Mouse (Mus musculus) MEL-GATA-1-ER (cell line): Measurements from ENCODE around the gene Zranb1.
A peak's percentile ranks its signal among the peaks of the same experiment; 100 is the strongest.

Experiments used
- DNase-seq: peaks from one replicate; pipeline ENCODE4 v3.0.0-alpha.2; 2012; ENCODE audit warnings: low read depth; ENCODE audit errors: extremely low read depth

Gene Zranb1

DNA sequence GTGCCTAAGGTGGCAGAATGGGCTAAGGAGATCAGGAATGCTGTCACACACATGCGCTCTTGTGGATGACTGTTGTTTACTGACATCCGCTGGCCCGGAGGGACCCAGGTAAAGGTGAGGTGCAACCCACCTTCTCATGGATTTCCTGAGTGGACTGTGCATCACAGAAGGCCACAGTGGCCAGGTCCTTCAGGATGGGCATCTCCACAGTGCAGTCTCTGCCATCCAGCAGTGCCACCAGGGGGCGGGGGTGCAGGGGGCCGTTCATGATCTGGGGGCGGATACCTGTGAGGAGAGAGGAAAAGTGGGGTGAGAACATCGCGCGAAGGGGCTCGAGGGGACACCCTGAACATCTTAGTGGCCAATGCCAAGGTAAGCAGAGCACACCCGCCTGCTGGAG lies 68.1 kb downstream of the Zranb1 start:
- DNase-seq = no peak

DNA sequence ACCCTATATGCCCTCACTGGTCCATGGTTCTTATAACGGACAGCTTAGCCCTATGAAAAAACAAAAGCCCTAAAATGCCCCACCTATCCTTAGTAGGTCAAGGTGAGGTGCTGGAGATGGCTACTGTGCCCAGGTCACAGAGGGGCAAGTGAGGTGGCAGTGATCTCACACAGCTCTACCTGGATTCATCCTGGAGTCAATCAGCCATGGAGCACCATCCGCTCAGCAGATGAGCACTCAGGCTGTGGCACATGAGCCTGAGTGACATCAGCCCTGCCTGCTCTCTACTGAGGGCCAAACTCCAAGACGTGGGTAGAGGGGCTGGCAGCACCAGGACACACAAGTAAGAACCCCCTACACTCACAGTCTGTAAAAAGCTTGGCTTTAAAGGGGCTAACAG lies 70.4 kb downstream of the Zranb1 start:
- no peak for DNase-seq

DNA sequence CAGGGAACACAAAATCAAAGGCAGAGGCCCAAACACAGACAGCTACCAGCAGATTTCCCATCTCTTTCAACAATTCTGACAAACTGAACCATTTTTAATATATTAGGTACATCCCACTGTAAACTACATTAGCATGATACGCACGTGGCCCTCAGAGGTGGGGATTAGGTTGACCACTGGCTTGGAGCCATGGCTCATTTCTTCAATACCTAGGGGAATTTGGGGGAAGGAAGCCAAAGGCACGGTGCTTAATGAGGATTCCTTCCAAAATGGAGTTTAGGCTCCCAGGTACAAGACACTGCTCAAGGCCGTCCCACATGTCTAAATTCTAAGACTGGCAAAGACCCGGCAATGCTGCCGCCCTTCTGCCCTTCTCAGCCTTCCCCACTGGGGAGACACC lies 71.3 kb downstream of the Zranb1 start:
- DNase-seq = no peak

DNA sequence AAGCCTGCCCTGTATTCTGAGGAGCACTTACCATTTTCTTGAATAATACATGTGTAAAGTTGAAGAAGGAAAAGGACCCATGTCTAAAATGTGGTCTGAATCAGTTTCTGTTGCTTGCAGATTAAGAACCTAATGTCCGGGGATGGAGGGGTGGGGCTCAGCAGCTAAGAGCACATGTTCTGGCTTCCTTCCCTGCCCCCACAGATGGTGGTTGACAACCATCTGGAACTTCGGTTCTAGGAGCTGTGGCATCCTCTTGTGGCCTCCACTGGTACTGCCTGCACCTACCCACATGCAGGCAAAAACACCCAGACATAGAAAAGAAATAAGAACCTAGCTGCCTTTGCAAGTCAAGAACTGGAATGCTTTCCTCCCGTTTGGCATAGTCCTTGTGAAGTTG lies 72.5 kb downstream of the Zranb1 start:
- peak; percentile 50 for DNase-seq

DNA sequence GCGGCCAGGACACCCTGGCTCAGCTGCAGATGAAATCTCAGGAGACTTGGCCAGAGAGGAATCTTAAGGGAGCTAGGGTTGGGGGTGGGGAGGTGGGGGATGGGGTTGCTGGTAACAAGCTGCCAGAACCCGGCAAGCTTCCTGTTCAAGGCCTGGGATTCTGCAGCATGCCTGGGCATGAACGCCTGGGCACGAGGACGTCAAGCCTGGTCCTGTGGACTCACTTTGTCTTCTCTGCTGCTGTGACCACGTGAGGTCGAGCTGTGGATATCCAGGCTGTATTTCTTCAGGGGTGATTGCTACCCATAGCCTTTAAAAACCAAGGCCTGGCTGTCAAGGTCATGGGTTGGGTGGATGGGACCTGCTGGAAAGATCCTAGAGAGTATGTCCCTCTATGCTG lies 74.8 kb downstream of the Zranb1 start:
- no peak for DNase-seq

DNA sequence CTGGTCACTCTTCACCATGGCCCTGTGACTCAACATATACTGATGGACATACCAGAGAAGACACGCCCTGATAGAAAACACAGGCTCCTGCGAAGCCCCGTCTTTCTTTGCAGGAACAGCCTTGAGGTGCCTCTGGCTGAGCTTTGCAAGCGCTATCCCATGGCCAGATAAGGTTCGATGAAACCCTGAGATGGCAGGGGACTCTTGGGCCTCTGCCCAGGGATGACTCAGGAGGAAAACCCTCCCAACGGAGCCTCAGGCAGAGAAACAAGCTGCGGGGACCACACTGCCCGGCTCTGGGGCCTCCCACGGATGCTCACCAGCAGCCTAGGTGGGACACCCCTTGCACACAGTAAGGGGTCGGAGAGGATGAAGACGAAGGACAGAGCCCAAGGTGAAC lies 76.4 kb downstream of the Zranb1 start:
- no peak for DNase-seq

DNA sequence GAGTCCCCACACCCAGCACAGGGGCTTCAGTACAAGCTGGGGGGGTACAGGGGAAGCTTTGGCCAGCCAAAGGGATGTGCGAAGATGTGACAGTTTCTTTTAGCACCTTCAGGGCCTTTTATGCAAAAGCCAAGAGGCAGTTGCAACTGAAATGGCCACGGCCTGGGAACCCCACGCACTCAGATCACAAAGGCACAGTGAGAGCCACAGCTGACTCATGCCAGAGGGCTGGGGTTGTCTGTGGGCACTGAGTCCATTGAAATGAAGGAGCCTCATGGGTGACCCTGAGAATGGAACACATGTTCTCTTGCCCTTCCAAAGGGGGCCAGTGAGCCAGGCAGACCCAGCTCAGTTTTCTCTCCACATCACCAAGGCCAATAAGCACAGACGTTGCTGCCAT lies 77.7 kb downstream of the Zranb1 start:
- DNase-seq = no peak

DNA sequence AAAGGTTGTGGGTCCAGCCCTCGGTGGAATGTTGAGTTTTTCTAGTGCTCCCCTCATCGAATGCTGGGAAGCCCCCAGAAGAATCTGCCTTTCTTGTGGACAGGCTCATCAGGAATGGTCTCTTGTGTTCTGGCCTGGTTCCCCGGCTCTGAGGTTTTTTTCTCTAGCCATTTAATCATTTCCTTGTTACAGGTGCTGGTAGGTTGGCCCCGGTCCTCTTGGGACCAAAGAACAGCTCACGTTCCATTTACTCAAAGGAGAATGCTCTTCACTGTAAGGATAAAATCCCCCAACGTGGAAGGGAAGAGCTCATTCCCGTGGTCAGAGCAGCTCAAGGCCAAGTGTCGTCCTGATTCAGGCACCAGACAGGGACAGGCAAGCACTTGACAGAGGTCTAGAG lies 78.7 kb downstream of the Zranb1 start:
- DNase-seq = no peak

DNA sequence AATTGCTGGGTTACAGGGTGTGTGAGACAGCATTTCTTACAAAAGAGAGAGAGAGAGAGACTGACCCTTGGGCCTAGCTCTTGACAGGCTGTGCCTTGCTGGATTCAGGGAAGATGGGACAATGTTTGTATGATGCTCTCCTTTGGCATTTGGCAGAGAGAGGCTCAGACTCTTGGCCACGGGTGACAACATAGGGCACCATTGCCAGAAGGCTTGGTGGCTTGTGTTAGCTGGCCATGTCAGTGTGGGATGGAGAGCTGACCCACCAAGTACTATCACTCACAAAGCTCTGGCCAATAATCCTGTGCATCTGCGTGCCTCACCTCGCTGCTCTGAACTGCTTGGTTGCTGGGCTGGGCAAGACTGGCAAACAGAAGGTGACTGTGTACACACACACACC lies 79.5 kb downstream of the Zranb1 start:
- no peak for DNase-seq

DNA sequence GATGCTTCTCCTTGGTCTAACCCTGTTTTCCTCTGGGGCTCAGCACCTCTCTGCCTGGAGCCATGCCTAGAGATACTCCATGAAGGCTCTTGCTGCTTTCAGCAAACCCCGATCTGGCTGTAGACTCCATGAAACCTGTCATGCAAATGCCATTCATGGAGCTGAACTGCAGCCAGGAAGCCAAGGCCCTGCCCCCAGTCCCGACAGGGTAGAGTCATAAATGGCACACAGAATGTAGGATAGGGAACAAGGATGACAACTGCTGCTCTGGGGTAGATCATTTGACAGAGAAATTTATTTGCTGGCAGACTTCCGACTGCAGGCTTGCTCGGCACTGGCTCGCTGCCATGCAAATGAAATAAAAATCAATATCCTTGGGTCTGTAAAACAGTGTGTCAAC lies 80.2 kb downstream of the Zranb1 start:
- DNase-seq = no peak

DNA sequence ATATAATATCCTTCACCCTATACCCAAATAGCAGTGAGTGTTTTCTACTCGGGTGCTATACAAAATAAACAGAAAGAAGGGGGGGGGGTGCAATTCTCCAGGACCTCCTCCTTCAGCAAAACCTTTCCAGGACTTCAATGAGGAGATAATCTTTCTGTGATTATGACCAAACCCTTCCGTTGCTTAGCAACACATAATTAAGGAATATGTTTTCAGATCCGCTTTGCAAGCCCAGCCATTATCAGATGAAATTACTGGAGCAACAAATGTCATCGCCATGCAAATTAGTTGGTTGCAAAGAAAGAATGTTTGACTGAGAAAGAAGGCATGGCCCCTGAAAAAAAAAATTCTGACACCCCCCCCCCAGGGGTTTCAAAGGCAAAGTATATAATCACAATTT lies 80.7 kb downstream of the Zranb1 start:
- DNase-seq = no peak

DNA sequence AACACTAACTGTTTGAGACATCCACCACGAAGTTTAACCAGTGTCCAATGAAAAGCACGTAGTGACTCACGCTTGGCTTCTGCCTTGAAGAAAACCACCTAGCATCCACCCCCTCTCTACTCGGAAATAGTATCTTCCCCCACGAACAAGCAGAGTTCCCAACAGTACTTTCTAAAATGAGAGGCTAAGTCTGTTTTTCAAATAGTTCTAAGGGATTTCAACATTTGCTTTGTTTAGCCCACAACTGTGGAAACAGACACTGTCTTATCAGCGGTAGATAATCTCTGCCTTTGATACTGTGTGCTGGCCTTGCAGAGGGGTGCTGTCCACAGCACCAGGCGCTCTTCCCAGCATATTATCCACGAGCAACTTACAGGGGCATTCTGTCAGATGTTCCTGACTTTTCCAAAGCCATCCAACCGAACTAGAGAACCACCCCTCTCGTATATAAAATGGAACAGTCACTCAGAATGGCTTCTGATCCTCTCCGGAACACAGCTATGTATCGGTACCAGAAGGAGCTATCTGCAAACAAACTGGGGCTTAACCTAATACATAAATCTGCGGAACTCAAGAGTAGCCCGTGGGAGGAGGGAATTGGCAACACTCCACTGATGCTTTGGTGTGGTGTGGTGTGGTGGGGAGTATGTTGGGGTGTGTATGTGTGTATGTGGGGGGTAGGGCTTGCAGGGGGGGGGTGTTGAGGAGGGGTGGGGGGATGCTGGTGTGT lies 81.9 kb downstream of the Zranb1 start:
- no peak for DNase-seq

DNA sequence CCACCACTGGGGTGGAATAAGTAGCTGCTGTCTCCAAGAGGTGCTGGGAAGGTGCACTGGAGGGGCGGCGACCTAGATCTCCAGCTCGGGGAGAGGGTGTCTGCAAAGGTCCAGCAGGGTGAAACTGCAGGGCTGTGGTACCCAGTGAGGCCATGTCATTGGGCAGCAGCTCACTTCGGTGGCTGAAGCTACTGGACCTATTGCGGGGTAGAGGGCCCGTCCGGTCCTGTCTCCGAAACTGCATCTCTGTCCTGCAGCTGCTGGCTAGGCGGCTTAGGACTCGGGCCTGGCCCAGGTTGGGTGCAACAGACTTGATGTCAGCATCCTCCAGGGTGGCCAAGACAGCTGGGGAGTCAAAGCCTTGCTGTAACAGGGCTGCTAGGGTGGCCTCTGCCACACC lies 83.0 kb downstream of the Zranb1 start:
- no peak for DNase-seq

DNA sequence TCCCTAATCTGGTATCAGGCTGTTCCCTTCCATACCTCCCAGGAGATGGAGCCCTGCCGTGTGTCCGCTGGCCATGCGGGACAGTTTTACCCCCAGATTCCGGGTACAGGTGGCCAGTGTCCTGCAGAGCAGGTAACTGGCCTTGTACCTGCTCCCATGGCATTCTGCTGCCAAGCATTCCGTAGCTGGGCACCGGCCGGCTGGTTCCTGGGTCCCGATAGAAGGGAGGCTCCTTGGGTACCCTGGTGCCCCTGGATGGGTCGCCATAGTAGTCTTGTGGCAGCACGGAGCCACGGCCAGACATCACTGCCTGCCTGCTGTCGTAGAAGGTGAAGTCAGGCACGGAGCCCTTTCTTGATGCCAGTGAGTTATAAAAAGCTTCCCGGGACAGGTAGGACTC lies 83.7 kb downstream of the Zranb1 start:
- no peak for DNase-seq

DNA sequence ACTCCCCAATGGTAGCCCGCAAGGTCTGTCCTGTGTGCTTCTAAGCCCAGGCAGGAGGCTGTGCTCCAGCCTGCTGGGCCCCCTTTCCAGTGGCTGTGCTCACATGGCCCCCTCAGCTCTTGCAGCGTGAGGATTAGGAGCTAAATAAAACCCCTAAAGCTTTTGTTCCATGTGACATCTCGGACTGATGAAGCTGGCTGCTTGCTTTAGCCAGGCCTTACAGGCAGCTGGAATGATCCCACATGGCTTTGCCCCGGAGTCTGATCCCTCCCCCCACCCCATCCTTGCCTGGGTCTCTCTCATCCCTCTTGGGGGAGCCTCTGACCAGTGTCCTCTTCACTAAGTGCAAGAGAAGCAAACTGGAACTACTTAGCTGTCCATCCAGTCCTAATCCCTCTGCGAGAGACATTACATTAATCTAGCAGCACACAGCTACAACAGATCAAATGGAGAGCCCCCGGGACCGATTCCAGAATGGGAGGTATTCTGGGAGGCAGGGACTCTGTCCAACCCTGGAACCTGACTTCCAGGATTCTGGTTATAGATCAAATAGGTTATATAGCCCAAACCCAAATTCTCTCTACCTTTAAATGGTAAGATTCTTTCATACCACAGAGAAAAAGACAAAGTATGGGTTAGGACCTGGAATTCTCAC lies 84.6 kb downstream of the Zranb1 start:
- no peak for DNase-seq

DNA sequence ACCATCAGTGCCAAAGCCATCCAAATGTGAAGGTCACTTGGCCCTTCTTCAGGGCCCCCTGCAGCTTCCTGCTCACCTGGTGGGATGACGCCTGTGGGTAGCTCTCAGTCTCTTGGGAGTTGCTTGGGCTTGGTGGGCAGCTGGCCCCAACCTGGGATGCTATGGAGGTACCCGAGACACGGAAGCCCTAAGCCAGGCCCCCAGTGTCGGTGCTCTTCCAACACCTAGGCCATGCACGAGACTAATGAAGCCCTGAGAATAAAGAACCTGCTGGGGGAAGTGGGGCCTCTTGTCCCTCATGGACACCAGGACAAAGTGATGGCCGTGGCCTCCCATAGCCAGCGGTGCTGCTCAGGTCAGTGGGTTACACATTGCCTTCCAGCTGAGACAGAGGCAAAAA lies 88.0 kb downstream of the Zranb1 start:
- DNase-seq = no peak

DNA sequence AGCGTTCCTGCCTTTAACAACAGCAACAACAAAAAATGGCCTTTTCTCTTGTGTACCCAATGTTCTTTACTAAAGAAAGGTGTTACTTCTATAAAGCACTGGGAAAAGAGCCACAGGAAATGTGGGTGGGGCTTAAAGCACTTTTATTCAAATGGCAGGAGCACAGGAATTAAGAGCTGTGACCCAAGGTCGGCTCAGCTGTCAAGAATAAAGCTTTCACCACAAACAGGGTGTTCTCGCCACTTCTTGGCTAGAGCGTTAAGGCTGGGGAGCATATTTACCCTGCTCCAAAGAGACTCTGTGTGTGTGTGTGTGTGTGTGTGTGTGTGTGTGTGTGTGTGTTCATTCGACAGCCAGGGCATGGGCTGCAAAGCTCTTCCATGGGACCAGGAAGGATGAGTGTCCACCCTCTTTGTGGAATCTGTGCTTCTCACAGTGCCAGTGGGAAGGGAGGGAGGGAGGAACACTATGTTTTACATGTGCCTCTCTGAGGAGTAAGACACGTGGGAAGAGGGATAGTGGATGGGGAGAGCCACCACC lies 88.6 kb downstream of the Zranb1 start:
- no peak for DNase-seq

DNA sequence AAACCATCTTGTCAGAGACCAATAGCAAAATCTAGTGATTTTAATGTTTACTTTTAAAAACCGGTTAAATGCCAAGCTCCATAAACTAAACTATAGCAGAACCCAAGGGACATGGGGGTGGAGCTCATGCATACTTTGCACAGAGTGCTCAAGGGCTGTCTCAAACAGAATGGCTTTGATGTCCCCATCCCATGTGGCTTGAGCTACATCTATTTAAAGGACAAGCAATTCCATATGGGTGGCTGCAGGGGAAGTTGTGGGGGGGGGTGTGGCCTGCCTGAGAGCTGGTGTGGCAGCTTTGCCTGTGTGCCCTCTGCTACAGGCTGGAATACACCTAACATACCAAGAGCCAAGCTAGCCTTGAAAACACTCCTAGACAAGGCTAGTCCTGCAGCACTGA lies 93.8 kb downstream of the Zranb1 start:
- no peak for DNase-seq

DNA sequence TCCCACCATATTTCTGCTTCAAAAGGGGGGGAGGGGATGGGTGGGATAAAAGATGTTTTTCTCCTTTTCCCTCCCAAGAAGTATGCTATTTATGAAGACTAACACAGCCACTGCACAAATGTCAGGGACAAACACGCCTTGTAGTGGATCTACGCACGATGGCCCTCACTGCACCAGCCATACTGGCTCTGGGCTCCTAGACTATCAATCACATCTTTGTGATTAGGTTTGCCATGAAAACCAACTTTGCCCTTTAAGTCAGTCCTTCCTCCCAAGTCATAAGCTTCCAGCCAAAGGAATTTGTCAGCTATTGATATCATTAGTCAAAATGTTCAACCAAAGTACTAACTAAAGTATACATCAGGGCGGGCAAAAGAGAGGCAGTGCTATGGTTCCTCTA lies 97.0 kb downstream of the Zranb1 start:
- DNase-seq = no peak

DNA sequence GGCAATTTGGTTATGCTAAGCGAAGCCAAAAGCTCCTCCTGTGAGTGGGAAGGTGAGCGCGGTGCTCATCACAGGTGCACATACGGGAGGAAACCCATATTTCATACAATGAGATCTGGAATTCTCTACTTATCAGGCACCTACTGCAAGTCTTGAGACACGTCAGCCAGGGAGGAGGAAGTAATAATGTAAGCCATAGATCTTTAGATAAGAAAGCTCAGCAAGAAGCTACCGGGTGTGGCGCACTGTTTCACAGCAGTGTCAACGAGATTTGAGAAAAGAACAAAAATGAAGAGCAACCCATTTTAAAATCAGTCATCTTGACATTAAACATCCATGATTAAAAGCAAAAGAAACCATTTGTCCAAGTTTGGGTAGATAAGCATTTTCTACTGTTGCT lies 98.1 kb downstream of the Zranb1 start:
- peak; percentile 8 for DNase-seq

DNA sequence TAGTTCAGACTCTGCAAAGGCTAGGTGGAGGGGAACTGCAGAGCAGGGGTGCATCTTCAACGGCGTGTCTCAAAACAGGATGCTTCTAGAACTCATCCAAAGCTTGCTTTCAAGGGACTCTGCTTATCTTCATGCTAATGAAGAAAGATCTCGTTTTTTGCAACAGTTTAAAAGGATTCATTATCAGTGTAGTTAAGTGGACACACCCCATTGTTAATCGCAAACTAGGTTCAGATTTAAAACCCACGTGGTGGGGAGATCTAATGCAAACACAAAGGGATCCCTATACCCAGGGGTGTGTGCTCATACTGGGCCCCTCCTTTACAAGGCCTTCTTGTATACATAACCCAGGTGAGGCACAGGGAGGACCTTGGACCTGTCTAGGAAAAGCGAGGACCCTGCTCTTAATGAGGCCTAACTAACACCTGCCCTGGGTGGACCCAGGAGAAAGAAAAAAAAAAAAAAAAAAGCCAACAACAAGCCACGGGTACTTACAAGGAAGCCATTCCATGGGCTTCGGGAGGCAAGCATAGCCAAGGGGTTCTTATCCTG lies 98.6 kb downstream of the Zranb1 start:
- DNase-seq = no peak

DNA sequence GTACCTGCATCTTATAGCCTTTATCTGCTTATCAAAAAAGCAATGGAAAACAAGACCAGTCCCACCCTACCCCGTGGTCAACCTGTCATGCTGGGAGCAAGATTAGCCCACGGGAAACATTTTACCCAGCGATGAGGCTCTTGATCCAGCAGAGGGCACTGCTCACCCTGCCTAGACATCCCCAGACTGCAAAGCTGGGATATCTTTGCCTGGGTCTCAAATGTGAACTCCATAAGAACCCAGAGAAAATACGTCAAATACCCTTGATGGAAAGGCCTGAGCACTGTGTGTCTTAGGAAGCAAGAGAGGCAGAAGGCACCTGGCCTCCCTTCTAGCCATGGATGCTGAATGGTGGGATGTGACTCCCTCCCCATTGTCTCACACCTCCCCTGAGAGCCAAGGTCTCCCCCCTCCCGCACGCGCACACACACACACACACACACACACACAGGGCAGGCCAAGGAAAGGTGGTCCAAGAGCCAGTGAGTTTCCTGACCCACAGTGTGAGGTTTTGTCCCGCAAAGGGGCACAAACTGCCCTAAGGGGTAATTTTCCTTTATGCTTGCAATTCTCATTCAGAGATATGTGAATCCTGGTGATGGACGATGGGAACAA lies 101.8 kb downstream of the Zranb1 start:
- DNase-seq = peak; percentile 26
